Mouse (Mus musculus): ENCODE results near the gene Rbp2.

Rbp2 gene

DNA sequence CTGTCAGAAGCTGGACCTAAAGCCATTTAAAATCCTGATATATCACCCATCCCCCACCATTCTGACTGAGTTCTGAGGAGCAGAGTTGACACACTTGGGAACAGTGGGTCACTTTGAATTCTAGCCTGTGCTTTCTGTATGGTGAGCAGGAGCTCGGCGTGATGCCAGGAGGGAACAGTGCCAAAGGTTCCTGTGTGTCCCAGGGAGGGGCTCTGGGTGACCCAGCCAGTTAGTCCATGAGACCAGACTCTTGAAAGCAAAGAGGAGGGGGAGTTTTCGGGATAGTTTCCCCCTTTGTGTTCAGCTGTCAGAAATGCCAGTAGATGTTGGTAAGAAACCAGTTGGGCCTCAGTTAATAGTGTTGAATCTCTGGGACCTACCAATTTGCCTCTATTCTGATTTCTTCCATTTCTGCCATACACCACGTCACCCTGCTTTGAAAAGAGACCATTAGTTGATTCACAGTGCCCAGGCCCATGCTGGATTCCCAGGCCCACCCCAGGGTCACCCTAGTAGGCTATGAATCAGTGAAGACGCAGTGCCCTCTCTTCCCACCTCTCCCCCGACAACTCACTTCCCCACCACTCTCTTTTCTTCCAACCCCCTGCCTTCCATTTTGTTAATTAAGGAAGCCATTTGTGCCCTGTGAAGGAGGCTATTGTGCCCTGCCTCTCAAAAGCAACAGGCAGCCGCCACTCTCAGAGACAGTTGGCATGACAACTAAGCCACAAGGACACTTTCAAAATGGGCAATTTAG, 39.0 kb downstream of the Rbp2 start:
- no peak for DNase-seq (ENCODE audit: low spot score)

DNA sequence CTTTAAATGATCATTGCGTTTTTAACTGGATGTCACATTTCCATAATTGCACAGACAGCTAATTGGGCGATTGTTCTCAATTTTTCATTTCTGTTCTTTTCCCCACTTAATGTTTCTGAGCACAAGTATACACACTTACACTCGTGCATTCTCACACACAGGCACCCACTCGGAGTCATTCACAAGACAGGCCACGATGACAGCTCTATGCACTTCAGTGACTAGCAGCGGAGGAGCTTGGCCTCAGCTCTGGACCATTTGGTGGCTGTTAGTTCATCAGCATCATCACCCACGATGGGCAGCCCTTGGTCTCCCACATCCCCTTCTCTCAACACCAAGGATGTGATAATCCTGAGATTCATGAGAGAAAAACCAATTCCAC, 39.6 kb downstream of the Rbp2 start:
- DNase-seq (ENCODE audit: low spot score) = no peak

DNA sequence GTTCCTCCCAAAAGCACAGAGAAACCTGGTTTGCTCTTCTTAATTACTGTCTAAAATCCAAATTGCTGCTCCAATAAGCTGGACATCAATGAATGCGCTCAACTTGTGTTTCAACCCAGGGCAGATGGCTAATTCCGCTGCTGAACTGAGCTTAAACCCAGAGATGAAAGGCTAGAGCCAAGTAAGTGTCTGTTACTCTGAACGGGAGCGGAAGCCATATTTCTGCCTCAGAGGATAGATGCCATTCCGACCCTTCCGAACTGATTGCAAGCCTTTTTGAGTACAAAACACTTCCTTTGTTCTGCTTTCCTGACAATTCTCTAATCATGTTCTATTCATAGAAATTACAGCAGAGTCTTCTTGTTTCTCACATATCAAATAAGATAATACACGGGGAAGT, 41.3 kb downstream of the Rbp2 start:
- no peak for DNase-seq (ENCODE audit: low spot score)

DNA sequence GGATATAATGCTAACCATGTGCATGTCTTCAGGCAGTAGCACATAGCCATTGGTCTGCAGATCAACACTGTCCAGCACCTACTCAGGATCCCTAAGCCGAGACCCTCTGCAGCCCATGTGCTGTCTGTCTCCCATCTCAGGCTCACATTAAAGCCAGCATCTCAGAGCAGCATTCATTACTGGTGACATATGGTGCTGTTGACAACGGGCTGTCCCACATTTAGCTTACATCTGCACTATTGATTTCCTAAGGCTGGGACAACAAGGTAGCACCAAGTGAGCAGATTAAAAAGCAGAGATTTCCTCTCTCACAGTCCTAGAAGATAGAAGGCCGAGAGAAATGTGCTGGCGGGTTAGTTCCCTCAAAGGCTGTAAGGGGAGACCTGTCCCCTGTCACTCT, 43.9 kb downstream of the Rbp2 start:
- no peak for DNase-seq (ENCODE audit: low spot score)

DNA sequence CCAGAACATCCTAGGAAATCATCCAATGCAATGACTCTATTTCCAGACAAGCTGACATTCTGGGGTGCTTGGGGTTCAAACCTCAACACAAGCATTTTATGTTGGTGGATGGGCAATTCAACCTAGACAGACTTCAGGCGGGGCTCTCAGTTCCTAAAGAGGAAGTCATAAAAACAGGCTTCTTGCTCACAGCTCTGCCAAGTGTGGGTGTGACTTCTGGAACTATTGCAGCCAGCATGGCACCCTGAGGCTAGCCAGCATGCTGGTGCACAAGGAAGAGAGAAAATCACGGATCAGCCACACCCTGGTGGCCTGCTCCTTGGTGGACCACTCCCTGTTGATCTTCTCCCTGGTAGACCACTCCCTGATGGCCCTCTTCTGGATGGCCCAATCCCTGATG, 45.1 kb downstream of the Rbp2 start:
- no peak for DNase-seq (ENCODE audit: low spot score)

DNA sequence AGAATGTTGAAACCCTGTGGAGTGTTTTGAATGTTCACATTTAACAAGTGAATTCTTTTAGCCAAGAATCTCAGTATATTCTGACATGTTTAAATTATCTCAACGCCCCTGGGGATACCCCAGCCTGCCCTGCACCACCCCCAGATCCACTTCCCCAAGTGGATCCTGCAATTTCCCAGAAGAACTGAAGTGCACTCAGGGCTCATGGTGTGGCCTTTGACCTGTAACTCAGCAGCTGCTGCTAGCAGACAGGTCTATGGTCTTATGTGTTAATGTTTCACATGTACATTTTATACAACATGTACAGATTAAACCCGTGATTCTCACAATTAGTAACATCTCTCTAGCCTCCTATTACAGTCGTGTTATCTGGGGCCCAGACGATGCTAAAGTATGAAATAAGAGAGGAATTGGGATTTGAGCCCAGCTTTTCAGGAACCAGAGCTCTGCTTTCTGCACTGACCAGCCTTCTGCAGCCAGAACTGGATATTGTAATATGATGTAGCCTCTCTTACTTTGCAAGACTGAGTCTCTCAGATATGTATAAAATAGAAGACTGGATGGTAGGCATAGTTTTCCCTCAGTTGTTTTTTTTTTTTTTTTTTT, 48.9 kb downstream of the Rbp2 start:
- DNase-seq (ENCODE audit: low spot score) = no peak

DNA sequence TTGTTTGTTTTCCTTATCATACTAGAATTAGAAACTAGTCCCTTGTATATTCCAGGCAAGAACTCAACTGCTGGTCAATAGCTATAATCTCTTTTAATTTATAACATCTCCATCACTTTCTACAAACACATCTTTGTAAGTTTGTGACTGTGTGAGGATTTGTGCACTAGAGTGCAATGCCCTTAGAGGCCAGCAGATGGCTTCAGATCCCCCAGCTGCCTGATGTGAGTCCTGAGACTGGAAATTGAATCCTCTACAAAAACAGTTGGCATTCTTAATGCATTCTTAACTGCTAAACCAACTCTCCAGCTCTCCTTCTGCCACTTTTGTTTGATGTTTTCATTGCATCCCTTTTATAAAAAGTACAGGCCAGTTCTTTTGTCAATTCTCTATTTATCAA, 49.8 kb downstream of the Rbp2 start:
- DNase-seq (ENCODE audit: low spot score) = no peak

DNA sequence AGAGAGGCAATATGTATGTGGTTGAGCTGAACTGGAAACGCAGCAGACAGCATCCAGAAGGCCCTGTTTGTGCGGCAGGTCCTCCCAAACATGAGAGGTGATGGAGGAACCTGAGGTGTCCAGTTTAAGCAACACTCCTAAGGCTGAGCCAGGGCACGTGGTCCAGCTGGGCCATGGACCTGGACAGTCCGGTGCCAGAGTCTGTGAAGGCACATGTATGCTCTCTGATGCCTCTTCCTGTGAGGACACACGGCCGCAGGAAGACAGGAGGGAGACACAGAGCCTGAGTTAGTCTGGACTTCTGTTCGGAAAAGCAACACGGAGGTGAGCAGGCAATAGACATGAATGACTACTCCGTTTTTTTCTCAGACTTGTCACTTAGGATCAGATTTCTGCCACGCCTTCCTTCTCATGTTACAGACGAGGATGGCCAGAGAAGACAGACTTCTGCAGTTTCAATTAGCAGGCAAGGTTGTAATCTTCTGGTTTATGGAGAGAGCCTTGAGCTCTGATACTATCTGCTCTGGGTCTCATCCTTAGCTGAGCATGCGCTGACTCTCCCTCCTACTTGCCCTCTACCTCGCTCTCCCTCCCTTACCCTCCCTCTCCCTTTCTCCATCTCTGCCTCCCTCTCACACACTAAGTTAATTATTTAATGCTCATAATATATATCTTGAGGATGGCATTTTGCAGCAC, 52.2 kb downstream of the Rbp2 start:
- DNase-seq (ENCODE audit: low spot score) = no peak

DNA sequence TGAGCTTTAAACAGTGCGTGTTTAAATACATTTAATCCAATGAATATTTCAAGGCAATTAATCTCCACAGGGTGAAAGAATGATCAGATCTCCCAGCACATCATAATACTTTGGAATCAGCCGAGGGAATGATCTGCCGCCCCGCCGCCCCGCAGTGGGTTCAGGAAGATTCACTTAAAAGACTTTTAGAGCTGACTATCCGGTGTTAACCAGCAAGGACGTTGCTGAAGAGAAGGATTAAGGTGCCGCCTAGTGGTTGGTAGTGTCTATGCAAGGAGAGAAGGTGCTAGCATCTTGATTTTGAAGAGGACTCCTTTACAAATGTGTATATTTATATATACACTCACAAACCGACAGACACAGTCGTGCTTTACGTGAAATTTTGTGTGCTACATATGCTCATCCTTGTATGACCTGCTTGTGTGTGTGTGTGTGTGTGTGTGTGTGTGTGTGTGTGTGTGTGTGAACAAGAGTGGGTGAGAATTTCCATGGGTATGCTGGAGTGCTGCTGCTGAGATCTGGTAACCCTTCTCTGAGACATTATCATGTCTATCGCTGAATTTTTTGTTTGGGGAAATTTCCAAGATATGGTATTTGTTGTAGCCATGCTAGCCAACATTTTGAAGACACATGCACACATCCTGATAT, 52.9 kb downstream of the Rbp2 start:
- DNase-seq (ENCODE audit: low spot score) = peak; percentile 47

DNA sequence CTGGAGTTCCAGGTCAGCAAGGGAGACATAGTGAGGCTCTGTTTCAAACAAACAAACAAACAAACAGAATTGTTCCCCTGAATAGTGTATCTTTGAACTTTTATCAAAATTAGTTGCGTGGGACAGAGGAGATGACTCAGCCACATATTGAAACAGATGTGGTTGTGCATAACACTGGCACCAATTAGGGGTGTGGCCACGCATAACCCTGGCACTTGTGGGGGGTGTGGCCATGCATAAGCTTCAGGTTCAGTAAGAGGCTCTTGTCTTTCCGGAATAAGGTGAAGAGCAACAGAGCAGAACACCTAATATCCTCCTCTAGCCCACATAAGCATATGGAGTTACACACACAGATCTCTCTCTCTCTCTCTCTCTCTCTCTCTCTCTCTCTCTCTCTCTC, 58.1 kb downstream of the Rbp2 start:
- no peak for DNase-seq (ENCODE audit: low spot score)

All from urinary bladder, postnatal 25 days (tissue).